Mouse (Mus musculus) spleen, postnatal 36 days (tissue): ENCODE data around the gene Cr1l.

Source experiments
- DNase-seq, 2 experiments: peaks; one replicate each; pipeline ENCODE4 v3.0.0; 2022; ENCODE audit warnings: low spot score in 2 of 2, mixed read lengths in 1 of 2

Gene Cr1l

GRCm38 (mm10) chr1:195130953-195131674 lies at the start of gene Cr1l:
Cr1l (minus strand) TSS chr1:195131586.
- DNase-seq = peak; percentile 92 to 94

GRCm38 (mm10) chr1:195175980-195176931 lies 44.9 kb upstream of the Cr1l start, which contains the start of gene Cr2:
Cr2 (minus strand) TSS chr1:195176716.
- peak; percentile 95 for DNase-seq

DNA sequence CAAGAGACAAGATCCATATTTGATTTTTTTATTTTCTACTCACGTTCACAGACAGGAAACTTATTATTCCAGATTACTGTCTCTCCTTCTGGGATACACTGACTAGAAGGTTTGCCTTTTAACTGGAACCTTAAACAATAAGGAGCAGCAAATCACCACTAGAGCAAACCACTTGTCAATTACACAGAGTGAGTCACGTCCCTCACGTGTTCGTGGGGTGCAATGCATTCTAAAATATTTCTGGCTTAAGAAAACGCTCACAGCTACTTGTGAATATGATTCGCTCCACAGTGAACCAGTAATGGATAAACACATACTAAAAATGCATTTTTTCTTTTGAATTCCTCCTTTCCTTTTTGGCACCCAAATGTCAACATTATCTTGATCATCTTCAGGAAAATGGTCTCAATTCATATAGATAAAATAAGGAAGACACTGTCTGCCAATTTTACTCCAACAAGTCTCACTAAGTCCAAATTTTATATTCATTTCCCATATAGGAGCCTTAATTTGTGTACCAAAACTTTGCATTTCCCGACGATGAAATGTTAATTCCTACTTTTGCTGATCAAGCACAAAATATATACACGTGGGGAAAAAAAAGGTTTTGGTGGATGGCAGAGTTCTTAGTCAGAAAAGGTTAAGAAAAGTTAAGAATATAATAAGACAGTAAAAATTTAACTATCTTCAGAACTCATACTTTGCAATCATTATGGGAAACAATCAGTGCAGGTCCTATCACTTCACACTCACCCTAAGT lies 33.8 kb upstream of the Cr1l start:
- no peak for DNase-seq

DNA sequence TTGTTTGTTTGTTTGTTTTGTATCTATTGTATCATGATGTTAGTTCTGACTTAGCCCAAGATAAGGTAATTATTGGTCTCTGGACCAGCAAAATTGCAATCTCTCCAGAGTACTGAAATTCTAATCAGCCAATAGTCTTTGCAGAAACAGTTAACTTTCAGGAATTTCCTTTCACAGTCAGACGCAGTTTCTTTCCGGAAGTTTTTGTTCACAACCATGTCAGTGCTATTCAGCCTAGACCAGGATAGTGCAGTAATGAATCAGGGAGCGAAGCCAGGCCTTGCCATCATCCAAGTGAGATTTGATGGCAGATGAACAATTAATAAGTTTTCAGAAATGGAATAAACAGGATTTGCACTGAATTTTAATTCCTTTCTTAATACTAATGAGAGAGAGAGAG lies 684 bp upstream of the Cr1l start:
- no peak for DNase-seq

- DNase-seq = no peak
Measured at GRCm38 (mm10) chr1:195131675-195132015, 259 bp upstream of the Cr1l start.

DNA sequence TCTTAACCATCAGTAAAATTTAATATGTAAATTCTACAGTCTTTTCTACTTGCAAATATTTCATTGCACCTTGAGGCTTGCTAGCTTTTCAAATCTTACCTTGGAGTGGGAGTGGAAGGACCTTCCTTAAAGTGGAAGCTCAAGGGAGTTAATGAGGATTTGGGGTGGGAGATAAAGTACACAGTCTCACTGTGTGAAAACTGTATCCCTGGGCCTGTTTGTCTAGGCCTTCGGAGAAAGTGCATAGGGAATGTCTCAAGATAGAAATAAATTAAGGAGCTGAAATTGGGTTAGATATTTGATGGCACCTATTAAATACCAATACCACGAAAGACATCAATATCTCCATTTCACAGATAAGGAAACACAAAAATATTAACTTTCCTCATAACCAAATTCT lies 907 bp downstream of the Cr1l start:
- DNase-seq = no peak

DNA sequence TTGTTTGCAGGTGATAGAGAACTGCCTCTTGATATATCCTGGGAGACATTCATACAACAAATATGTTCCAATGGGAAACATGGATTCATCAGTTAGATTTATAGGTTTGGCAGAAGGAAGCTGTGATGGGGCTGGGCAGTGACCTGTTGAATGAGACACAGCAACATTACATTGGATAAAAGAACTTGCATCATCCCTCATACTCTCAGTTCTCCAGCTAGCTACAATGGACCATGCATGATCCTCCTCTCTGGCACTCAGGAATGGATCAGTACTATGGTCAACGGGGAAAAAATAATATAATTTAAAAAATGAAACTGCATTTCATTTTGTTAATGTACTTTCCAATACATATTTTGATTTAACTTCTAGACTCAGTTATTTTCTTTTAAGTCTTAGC lies 1.5 kb downstream of the Cr1l start:
- no peak for DNase-seq

GRCm38 (mm10) chr1:195114414-195114813 lies 17.0 kb downstream of the Cr1l start:
- DNase-seq = no peak

GRCm38 (mm10) chr1:195113621-195114020 lies 17.8 kb downstream of the Cr1l start:
- DNase-seq = no peak

GRCm38 (mm10) chr1:195100693-195101092 lies 30.7 kb downstream of the Cr1l start:
- no peak for DNase-seq

GRCm38 (mm10) chr1:195098004-195098403 lies 33.4 kb downstream of the Cr1l start:
- DNase-seq = no peak

- DNase-seq = peak; percentile 70 to 74
Measured at GRCm38 (mm10) chr1:195092220-195092720, 39.1 kb downstream of the Cr1l start, which contains the start of gene Cd46. Cd46 (minus strand) TSS chr1:195092249.

DNA sequence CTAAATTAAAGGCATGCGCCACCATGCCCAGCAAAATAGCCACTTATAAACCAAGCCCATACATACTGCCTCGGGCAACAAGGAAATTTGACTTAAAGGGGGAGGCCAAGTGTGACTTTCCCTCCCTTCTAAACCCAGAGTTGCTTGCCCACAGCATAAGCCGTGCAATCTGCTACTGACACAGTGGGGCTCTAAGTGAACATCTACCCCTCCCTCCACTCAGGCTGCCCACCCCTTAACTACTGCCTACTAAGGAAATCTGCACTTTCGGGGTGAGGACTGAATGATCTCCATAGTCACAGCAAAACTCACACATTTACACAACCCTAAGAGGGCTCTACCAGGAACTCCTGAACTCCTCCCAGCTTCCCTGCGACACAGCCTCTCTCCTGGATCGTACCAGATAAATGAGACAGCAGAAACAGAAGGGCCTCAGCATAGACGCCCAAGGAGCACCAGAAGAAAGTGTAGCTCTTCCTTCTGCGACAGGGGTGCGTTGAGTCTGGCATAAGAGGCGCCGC lies 39.6 kb downstream of the Cr1l start:
- no peak for DNase-seq

- no peak for DNase-seq
Measured at GRCm38 (mm10) chr1:195082142-195082541, 49.2 kb downstream of the Cr1l start.
